Mouse (Mus musculus): ENCODE measurements at regions not wholly inside any gene's neighbourhood (a gene's known extent, or its start where the extent isn't known, plus 50 kb on each side); places are given as distances from the start of the nearest gene placed in this dataset.

- WGBS = 100% methylated on average over 1 of the region's 1 CpGs
- no peak for ATAC-seq (ENCODE audit: low FRiP score)
- Histone ChIP-seq H3K27me3 (ENCODE audit: control insufficient read depth, insufficient read depth, low read length) (no peaks in the 10 kb centered on the region), H3K36me3 (replicated peaks; ENCODE audit: control insufficient read depth, insufficient read depth) (no peaks in the 10 kb centered on the region), H3K4me1 (replicated peaks; ENCODE audit: control insufficient read depth, insufficient read depth, low read length) (no peaks in the 10 kb centered on the region), H3K9me3 (ENCODE audit: control insufficient read depth, low read length) (no peaks in the 10 kb centered on the region), H3K27ac (no peak overlapping the region), H3K4me3 (replicated peaks; ENCODE audit: low read length) (no peak overlapping the region), H3K4me2 (replicated peaks) (no peak overlapping the region), H3K9ac (no peak overlapping the region)
- DNase-seq (ENCODE audit: low spot score) = no peak
Observed at GRCm38 (mm10) chr16:95776010-95776409, 74.1 kb downstream of the Ets2 start.

- Histone ChIP-seq H3K9me3 (ENCODE audit: control insufficient read depth, low read length) (no peaks in the 10 kb centered on the region), H3K4me3 (replicated peaks; ENCODE audit: low read length) (no peak overlapping the region), H3K9ac (no peak overlapping the region), H3K27ac (no peak overlapping the region), H3K27me3 (ENCODE audit: control insufficient read depth, insufficient read depth, low read length) (no peaks in the 10 kb centered on the region), H3K4me2 (replicated peaks) (no peak overlapping the region), H3K4me1 (replicated peaks; ENCODE audit: control insufficient read depth, insufficient read depth, low read length) (no peaks in the 10 kb centered on the region), H3K36me3 (replicated peaks; ENCODE audit: control insufficient read depth, insufficient read depth) (no peaks in the 10 kb centered on the region)
- no peak for DNase-seq (ENCODE audit: low spot score)
- ATAC-seq (ENCODE audit: low FRiP score) = no peak
- 86% methylated on average over 5 of the region's 5 CpGs for WGBS
Observed at GRCm38 (mm10) chr16:95775361-95775760, 73.5 kb downstream of the Ets2 start.

GRCm38 (mm10) chr16:95773151-95773550 lies 71.3 kb downstream of the Ets2 start:
- Histone ChIP-seq H3K27ac (no peak overlapping the region), H3K36me3 (replicated peaks; ENCODE audit: control insufficient read depth, insufficient read depth) (no peaks in the 10 kb centered on the region), H3K27me3 (ENCODE audit: control insufficient read depth, insufficient read depth, low read length) (no peaks in the 10 kb centered on the region), H3K4me2 (replicated peaks) (no peak overlapping the region), H3K4me1 (replicated peaks; ENCODE audit: control insufficient read depth, insufficient read depth, low read length) (no peaks in the 10 kb centered on the region), H3K9me3 (ENCODE audit: control insufficient read depth, low read length) (no peaks in the 10 kb centered on the region), H3K9ac (no peak overlapping the region), H3K4me3 (replicated peaks; ENCODE audit: low read length) (no peak overlapping the region)
- 84% methylated on average over 3 of the region's 3 CpGs for WGBS
- DNase-seq (ENCODE audit: low spot score) = no peak
- ATAC-seq (ENCODE audit: low FRiP score) = no peak

All from hindbrain, embryonic 14.5 days (tissue).